Mouse (Mus musculus) left cerebral cortex, postnatal 4 days (tissue): ENCODE measurements at regions not wholly inside any gene's neighbourhood (a gene's known extent, or its start where the extent isn't known, plus 50 kb on each side); places are given as distances from the start of the nearest gene placed in this dataset.

Experiments
- DNase-seq: peaks from one replicate; pipeline ENCODE4 v3.0.0-alpha.2; 2022
- intact Hi-C: fragments of 180-260 bp; cut with DNase I; formaldehyde crosslinking; loops from one replicate; pipeline ENCODE4 v1.15.1; 2025

- intact Hi-C loops: no loop called here
- no peak for DNase-seq
Measured at GRCm38 (mm10) chr1:185091816-185092558, 92.6 kb upstream of the Mark1 start.

- intact Hi-C loops: no loop called here
- DNase-seq: no peak
Measured at GRCm38 (mm10) chr1:185089196-185089595, 89.8 kb upstream of the Mark1 start.

DNA sequence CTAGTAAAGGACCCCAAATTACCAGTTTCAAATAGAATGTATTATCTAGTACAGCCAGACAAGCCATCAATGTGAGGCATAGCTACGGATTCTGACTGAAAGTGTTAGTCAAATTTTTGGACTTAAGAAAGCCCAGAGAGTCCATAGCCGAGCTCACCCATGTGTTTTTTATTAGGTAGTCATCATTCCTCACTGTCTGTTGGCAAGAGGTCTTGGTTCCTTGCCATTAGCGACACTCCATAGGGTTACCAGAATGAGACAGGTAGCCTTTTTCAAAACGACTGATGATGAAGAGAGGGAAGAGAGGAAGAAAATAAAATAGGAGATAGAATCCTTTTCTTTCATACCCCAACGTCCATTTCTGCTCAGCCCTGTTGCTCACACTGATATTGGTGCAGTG lies 83.8 kb upstream of the Mark1 start:
- no peak for DNase-seq
- intact Hi-C loops: no loop called here

GRCm38 (mm10) chr1:185080118-185080517 lies 80.7 kb upstream of the Mark1 start:
- intact Hi-C loops: no loop called here
- no peak for DNase-seq

DNA sequence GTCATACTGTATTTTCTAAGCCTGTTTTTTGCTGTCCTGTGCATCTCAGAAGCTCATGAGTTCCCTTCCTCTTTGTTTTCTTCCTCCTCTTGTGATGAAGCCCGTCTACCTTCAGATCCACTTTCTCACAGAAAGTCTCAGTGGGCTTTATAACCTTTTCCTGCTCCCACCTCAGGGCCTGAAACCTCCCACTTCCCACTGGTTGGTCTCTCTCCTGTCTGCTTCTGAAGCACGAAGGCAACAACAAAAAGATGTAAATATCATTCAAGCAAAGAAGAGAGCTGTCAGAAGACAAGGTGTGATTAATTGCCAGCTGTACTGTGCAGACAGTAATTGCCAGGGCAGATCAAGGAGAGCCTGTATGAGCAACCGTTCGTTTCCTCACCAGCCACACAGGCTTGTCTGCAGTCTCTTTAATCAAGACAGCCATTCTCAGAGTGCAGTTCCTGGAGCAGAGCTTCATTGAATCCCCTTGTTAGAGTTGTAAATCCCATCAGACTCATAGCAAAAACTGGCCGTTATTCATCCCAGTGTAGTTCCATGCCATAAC lies 80.0 kb upstream of the Mark1 start:
- intact Hi-C loops: no loop called here
- no peak for DNase-seq

DNA sequence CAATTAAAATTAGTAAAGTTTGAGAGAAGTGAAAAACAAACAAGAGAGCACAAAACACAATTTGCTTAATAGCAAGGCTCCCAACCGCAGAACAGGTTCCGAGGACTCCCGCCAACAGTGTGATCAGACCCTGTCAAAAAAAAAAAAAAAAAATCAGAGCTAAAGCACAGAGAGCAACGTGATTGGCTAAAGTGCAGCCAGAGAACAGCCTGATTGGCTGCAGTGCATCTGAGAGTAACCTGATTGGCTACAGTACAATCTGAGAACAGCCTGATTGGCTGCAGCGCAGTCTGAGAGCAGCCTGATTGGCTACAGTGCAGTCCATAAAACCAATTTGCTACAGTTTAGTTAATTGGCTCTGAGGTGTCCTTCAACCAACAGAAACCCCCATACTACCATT lies 74.6 kb upstream of the Mark1 start:
- intact Hi-C loops: no loop called here
- no peak for DNase-seq

- no peak for DNase-seq
- intact Hi-C loops: no loop called here
Measured at GRCm38 (mm10) chr1:185072766-185073165, 73.4 kb upstream of the Mark1 start.

DNA sequence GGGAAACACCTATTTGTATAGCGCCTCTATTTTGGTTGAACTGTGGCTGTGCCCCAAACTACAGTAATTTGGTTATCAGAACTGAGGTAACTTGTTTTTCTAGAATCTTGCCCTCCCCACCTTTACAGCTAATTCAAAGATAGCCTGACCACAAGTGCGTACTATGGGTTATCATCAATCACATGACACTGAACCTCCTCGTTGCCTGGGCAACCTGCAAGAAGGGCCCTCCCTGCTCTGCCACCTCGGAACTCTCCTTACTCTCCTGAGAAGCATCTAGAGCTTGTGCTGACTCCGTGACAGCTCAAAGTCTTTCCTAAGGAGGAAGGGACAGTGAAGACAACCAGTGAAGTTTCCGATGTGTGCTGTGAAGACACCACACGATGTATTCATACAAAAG lies 72.2 kb upstream of the Mark1 start:
- DNase-seq: no peak
- intact Hi-C loops: no loop called here

- DNase-seq: no peak
- intact Hi-C loops: no loop called here
Measured at GRCm38 (mm10) chr1:185070853-185071149, 71.4 kb upstream of the Mark1 start.

GRCm38 (mm10) chr1:185070062-185070852 lies 70.9 kb upstream of the Mark1 start:
- intact Hi-C loops: no loop called here
- no peak for DNase-seq

- intact Hi-C loops: no loop called here
- no peak for DNase-seq
Measured at GRCm38 (mm10) chr1:185068136-185068535, 68.8 kb upstream of the Mark1 start.

DNA sequence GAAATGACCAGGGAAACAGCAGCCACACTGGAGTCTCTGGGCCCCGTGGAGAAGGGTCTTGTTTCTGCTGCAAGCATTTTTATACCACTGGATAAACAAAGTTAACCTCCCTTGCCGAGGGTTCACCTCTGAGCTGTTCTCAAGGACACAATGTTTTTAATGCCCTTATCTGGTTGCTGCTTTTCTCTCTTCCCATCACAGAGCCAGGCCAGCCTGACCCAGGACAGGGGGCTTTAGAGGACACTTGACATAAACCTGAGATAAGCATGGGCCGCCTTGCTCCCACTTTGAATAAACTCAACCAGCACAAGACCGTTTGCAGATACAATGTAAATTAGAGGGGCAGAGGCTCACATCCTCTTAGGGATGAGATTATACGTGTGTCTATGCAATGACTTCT lies 68.3 kb upstream of the Mark1 start:
- intact Hi-C loops: no loop called here

GRCm38 (mm10) chr1:185065056-185065455 lies 65.7 kb upstream of the Mark1 start:
- intact Hi-C loops: no loop called here
- DNase-seq: no peak

More for the DNA sequence above, 68.3 kb upstream of the Mark1 start:
- DNase-seq: no peak

- intact Hi-C loops: no loop called here
- no peak for DNase-seq
Measured at GRCm38 (mm10) chr1:185062103-185062502, 62.7 kb upstream of the Mark1 start.

- intact Hi-C loops: no loop called here
- no peak for DNase-seq
Measured at GRCm38 (mm10) chr1:185057443-185057842, 58.1 kb upstream of the Mark1 start.

GRCm38 (mm10) chr1:185052700-185053099 lies 53.3 kb upstream of the Mark1 start:
- no peak for DNase-seq
- intact Hi-C loops: no loop called here

GRCm38 (mm10) chr1:185049980-185050379 lies 50.6 kb upstream of the Mark1 start:
- DNase-seq: no peak
- intact Hi-C loops: no loop called here
